Mouse (Mus musculus): ENCODE data around the gene Zfp106.

Zfp106 gene

GRCm38 (mm10) chr2:120470856-120471255 is 92.8 kb downstream of the Zfp106 start:
- no peak for DNase-seq (ENCODE audit: low spot score)

DNA sequence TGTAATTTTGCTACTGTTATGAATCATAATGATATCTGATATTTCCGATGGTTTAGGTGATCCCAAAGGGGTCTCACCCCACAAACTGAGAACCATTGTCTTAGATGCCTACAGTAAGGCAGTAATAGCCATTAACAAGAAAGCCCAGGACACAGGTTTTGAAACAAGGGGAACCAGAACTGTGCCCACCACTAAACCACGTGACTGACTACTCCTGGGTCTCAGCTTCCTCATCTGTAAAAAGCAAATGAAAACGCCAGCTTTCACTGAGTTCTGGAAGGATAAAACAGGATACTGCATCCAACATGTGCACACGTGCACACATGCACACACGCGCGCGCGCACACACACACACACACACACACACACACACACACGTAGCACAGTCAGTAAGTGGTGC is 93.9 kb downstream of the Zfp106 start:
- DNase-seq (ENCODE audit: low spot score), result no peak

GRCm38 (mm10) chr2:120469220-120469619 is 94.4 kb downstream of the Zfp106 start:
- DNase-seq (ENCODE audit: low spot score), result no peak

GRCm38 (mm10) chr2:120468011-120468410 is 95.6 kb downstream of the Zfp106 start:
- DNase-seq (ENCODE audit: low spot score), result no peak

GRCm38 (mm10) chr2:120465397-120465785 is 98.3 kb downstream of the Zfp106 start:
- DNase-seq (ENCODE audit: low spot score), result no peak

DNA sequence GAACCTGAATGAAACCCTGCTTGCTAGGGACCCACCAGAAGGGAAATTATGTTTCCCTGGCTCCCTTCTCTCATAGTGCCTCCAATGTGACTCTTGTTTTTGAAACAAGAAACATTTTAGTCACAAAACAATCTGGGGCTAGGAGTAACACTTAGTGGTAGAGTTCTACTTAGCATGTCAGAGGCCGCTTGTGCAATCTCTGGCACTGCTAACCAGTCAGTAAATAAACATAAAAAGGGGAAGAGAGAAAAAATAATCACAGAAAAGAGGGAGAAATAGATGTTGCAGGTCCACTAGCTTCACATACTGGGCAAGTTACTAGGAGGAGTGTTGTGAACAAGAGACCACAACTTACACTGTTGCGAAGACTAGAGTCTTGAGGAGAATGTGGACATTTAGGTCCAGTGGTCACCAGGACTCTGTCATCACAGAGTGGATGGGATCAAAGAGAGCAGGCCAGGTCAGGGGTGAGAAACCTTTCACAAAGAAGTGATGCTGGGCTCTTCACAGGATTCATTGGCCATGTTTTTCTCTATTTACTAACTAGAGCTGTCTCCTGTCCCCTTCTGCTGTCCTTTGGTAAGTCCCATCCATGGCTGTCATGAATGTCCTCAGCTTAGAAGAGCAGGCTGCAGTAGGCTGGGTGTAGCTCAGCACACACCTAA is 98.8 kb downstream of the Zfp106 start:
- no peak for DNase-seq (ENCODE audit: low spot score)

DNA sequence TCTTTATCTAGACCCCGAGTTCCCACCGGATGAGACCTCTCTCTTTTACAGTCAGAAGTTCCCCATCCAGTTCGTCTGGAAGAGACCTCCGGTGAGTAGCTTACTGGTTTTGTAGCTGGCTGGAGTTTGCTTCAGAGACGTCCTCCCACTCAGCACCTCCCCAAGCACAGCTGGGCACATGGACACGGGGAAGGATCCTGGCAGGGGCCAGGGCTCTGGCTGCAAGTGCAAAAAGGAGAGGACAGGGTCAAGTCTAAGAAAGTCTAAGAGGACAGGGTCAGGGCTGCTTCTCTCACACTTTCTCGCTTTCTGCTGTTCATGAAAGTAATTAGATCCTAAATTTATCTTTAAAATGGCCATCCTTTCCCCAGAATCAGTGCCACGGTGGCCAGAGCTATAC is 99.6 kb downstream of the Zfp106 start:
- DNase-seq (ENCODE audit: low spot score), result no peak

DNA sequence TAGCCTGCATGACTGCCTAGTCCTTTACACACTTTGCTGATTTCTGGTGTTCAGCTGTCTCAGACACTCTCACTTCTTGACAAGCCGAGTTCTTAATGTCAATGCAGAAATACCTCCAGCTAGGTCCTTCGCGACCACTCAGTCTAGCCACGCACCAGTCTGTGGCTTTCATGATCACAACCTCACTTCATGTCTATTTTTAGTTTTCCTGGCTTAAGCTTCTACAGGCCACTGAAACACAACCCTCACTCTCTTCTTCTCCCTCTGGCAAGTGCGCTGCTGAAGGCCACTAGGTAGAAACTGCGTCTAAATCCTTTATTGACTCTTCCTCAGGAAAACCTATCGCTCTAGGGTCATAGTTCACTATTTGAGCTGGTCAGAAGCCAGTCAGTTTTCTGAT is 100.3 kb downstream of the Zfp106 start:
- DNase-seq (ENCODE audit: low spot score), result no peak

GRCm38 (mm10) chr2:120460216-120460615 is 103.4 kb downstream of the Zfp106 start:
- DNase-seq (ENCODE audit: low spot score), result no peak
